Mouse (Mus musculus): ENCODE data around the gene Bcl11b.

Bcl11b gene

DNA sequence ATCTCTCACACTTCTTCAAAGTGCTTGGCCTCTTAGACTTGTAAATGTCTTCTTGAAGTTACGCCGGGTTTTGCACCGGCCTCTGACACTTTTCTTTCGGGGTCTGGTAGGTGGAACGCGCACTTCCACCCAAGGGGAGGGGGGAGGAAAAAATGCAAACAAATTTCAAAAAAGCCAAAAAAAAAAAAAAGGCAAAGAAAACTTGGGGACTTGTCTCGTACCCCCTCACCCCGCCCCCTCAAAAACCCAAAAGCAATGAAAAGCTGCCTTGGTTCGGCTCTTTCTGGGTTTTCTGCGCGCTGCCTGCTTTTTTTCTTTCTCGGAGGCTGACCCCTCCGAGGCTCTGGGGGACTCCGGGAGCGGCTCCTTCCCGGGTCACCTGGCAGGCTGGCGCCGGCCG lies at the start of gene Bcl11b:
Gene Bcl11b, minus strand, starts transcription at position 120 of the 400 bp plus-strand sequence.
- no peak for DNase-seq

DNA sequence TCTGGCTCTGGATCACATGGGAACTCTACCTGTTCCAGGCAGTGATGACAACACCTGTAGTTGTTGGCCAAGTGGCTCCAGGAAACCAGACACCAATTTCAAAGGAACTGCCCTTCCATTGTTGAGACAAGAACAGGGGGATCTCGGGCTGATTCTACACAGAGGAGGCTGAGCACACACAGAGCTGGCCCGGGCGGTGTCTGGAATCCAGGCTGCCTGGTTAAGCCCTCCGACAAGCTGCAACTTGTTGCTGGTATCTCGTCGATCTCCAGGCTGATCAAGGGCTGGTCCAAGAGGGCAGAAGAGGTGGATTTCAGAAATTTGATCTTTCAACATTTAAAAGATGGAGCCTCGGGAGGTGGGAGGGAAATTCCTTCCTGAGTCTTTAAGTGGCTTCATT lies 47.6 kb upstream of the Bcl11b start:
- no peak for DNase-seq

GRCm38 (mm10) chr12:108049625-108050024 lies 46.2 kb upstream of the Bcl11b start:
- peak; percentile 23 for DNase-seq

DNA sequence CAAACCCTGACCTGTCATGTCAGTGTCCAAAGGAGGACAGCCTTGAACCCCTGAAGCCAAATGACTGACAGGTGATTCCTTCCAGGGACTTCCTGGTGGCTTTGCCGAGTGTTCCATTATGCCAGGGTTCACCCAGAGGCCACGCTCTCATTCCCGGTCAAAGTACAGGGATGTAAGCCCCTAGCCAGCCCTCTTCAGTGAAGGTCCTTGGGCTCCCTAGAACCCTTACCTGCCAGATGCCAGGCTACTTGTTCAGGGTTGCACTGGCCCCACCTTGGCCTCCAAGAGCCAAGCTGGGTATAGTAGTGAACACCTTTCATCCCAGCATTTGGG lies 38.8 kb upstream of the Bcl11b start:
- no peak for DNase-seq

GRCm38 (mm10) chr12:108041571-108042238 lies 38.3 kb upstream of the Bcl11b start:
- peak; percentile 84 for DNase-seq

- DNase-seq = no peak
Observed at GRCm38 (mm10) chr12:108037446-108037845, 34.0 kb upstream of the Bcl11b start.

- DNase-seq = no peak
Observed at GRCm38 (mm10) chr12:108035412-108036078, 32.1 kb upstream of the Bcl11b start.

DNA sequence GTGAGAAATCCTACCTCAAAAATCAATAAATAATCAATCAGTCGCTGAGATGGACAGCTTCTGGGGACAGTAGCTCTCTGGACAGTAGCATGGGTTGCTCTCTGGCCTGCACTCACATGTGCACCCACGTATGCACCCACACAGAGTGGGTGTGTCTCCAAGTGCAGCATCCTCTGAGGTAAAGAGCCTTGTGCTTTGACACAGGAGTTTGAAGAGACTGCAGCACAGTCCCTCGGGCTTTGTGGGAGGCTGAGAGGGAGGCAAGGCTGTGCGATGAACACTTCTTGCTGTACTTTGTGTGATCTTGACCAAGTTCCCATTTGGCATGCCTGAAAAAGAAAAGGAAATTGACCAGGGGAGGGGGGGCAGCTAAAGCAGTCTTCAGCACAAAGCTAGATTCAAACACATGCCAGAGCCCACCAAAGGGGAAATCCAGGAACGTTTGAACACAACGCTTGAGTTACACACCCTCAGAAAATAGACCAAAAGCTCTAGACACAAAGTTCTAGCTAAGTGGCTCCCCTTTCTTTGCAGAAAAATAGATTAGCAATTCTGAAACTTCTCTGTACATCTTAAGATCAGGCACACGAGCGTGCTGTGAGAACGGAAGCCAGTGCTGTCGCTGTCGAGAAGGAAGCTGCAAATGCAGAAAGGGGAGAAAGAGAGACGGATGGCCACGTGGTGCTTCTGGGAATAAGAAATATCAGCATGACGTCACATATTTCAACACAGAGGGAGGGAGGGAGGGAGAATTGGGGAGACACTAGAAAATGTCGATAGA lies 19.6 kb upstream of the Bcl11b start:
- DNase-seq = no peak

- DNase-seq = no peak
Observed at GRCm38 (mm10) chr12:108012003-108012402, 8.6 kb upstream of the Bcl11b start.

- DNase-seq = no peak
Observed at GRCm38 (mm10) chr12:108010346-108010745, 6.9 kb upstream of the Bcl11b start.

GRCm38 (mm10) chr12:108009156-108009555 lies 5.8 kb upstream of the Bcl11b start:
- DNase-seq = no peak

GRCm38 (mm10) chr12:108005816-108006626 lies 2.6 kb upstream of the Bcl11b start:
- DNase-seq = peak; percentile 68

DNA sequence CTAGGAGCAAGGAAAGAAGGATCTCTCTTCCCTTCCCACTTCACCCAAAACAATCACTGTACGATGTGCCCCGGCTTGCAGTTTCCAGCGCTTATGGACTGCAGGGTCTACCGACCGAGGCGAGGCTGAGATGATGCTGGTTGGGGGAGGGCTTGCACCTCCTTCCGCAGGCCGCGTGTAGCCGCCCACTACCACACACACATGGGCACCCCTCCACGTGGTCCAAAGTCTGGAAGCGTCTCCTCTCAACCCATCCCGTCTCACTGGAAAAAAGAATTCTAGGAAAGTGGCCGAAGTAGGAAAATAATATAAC lies 2.0 kb upstream of the Bcl11b start:
- DNase-seq = no peak

DNA sequence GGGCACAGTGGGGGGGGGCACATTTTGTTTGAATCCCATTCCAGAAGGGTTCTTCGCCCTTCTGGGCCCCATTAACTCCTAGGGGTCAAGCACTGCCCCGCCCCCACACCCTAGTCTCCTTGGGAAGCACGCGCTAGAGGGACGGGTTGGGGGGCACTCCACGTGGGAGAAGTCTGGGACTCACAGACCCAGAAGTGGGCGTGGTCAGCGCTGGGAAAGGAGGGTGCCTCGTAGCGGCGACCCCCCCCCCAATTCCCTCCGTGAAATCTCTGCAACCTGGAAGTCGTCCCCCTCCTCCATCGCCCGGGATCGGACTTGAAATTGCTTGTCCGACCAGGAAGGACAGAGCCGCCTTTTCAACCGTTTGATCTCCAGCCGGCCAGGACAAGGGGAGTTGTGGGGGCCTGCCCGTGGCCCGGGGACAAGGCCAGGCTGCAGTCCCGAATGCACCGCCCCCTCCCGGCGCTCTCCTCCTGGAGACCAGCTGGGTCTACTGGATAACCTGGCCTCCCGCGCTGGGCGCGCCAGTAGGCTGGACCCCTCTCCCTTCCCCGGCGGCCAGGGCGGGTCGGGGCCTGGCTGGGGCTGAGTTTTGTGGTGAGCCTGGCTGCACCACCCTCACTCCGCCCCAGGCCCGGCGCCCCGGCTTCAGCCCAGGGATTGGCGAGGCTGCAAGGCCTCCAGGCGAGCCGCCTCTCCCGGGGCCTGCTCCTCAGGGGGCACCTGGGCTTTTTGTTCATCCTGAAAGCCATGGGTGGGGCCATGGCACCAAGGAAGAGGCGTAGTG lies 1.5 kb upstream of the Bcl11b start:
- DNase-seq = no peak

DNA sequence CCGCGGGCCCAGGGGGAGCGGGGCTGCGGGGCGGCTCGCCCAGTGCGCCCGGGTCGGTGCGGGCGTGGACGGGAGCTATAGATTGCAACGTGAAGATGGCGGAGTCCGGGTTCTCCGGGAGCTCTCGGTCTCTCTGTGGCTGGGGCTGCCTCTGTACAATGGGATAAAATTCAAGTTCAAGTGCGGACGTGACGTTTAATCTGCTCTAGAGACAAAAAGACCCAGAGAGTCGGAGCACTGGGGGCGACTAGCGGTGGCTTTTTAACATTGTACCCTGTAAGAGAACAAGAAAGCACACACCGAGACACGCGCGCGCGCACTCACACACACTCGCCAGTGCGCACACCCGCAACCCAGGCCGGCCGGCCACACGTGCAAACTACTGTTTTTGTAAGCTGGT lies 526 bp upstream of the Bcl11b start:
- DNase-seq = peak; percentile 74

- no peak for DNase-seq
Observed at GRCm38 (mm10) chr12:108002436-108003189, 789 bp downstream of the Bcl11b start.

- no peak for DNase-seq
Observed at GRCm38 (mm10) chr12:108001652-108002340, 1.6 kb downstream of the Bcl11b start.

DNA sequence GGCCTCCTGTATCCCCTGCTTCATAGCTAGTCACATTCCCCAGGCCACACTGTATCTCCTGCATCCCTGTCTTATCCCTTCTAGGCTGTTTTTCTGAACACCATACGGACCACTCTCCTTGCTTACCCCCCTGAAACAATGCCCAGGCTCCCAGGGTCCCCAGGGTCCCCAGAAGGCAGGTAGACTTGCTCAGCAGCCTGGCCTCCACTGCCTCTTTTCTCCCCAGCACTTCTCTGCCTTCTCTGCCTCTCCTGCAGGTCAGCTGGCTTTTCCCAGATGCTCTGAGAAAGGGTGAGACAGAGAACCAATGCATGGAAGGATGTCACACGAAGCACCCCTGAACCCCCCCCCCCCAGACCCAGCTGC lies 2.7 kb downstream of the Bcl11b start:
- no peak for DNase-seq

DNA sequence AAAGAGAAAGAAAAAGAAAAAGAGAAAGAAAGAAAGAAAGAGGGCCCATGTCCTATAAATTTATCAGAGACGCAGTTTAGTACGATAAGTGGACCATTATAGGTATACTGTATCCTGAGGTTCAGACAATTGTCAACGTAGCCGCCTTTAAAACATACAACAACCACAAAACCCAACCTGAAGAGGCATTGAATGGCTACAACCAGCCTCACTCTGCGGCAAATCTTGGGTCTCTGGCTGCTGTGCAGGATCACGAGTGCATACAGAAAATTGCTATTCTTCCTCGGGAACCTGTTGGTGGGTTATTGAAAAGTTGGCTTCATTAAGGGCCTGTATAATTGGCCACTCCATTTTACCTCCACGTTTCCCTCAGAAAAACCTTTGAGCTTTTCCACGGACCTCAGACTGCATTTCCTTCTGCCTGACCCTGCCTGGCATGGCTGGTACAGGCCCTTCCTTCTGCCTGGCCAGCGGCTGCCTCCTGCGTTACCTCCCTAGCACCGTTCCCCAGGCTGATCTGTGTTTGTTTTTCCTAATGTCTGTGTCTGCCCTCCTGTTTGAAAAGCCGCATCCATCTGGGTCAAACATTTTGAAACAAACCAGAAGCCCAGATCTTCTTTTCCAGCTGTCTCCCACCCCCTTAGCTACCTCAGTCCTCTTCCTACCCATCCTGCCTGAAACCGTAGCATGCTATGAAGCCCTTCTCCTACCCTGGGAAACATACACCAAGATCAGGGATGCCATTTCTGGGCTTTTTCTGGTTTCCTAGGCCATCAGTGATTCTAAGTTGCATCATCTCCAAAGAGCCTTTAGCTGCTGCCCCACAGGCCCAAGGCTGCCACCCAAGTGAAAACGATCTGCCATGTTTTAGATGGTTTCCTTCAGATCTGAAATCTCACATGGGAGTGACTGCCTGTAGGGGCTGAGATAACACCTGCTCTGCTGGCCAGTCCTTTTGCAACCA lies 3.4 kb downstream of the Bcl11b start:
- DNase-seq = no peak

DNA sequence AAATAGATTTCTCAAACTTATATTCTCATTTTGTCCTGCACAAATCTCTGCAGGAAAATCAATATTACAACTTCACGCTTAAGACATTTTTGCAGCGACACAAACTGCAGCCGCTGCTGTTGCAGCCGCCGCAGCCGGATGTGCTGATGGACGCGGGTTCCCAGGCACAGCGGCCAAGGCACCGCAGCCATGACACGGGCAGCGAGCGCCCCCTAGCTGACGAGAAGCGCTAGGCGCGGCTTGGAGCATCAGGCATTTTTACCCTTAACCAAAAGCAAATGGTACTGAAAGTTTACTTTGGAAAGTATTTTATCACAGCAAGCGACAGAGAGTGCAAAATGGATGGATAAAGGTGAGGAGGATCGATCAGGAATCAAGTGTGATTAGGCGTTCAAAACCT lies 4.7 kb downstream of the Bcl11b start:
- DNase-seq = peak; percentile 87

Data from right cerebral cortex, postnatal 14 days (tissue).